Mouse (Mus musculus) heart, adult 9 months (tissue): ENCODE measurements around the gene Mindy3.
"Not testable (repeated sequence)": the region's sequence is repeated elsewhere in the genome, so short reads cannot be mapped to it uniquely, and the experiment has no call there.

Experiments used
- DNase-seq, 2 experiments: peaks; one replicate each; pipeline ENCODE4 v3.0.0; 2022; ENCODE audit warnings: low spot score in 2 of 2

Gene Mindy3

DNA sequence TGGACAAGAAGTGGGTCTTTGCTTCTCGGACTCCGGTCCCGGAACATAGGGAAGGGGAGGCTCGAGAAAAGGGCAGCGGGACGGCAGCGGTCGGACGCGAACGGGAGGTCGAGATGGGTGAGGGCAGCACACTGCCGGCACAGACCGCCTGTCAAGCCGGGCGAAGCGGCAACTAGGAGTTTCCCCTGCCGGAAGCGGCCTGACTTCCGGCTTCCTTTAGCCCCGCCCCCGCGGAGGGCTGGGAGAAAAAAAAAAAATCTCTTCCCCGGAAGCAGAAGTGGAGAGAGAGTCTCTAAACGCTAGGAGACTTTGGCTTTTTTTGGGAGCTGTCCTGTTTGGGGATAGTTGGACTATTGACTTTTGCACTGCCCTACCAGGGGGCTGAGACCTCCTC is at the start of gene Mindy3:
Gene Mindy3 (minus strand): TSS at position 209 of the 394 bp plus-strand sequence.
- peak; percentile 88 to 92 for DNase-seq

DNA sequence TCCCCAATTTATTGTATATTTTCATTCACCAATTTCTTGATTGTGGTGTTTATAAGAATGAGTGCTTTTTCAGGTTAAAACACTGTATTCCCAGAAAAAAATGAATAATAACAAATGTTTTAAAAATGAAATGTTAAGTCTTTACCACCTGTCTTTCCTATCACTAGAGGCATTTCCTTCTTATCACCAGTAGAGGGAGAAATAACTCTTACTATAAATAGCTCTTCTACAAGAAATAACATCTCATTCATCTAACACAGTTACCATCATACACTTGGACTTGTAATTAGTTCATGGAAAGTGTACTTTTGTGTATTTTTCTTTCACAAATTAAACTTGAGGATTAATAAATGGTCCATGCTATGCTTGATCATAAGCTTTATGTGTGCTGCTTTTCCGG is 40.5 kb upstream of the Mindy3 start:
- no peak for DNase-seq

DNA sequence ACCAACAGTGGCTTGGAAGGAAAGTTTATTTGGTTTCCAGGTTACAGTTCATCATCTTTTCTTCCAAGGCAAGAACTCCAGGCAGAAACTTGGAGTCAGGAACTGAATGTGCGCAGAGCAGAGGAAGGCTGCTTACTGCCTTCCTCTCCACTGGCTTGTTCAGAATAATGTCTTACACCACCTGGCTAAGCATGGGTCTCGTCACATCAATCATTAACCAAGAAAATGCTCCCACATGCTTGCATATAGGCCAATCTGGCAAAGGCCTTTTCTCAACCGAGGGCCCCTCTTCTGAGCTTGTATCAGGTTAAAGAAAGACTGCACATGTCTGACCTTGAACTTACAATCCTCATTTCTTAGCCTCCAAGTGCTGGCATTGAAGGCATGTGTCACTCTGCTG is 30.8 kb upstream of the Mindy3 start:
- no peak for DNase-seq

DNA sequence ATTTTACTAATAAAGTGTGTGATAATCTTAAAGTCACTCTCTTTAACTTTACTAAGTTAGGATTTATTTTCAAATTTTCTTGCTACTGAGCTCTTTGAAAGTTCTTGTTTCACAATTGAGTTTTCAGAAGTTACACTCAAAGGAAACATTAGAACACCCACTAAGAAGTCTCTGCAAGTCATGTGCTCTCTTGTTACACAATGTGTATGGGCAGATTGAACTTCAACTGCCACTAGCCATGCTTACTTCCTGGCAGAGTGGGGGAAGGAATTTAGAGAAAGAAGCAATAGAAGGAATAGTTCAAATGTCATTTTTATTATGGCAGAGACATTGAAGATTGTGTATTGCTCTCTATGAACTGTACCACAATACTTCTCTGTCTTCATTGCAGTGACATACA is 20.9 kb upstream of the Mindy3 start:
- no peak for DNase-seq

DNA sequence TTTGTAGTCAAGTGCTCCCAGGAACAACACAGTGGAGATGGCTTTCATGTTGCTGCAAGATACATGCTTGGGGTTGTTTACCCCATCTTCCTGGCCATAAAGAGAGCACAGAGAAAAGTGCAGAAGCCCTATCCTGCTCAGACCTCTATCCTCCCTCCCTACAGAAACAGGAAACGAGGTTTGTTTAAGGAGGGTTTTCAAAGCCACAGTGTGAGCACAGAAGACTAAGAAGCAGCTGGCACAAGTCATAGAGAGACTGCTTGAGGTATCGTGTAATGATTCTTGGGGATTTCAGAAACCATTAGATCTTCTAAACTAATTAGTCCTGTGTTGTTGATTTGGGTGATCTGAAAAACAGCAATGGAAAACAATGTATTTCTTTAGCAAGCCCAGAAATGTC is 20.3 kb upstream of the Mindy3 start:
- no peak for DNase-seq

DNA sequence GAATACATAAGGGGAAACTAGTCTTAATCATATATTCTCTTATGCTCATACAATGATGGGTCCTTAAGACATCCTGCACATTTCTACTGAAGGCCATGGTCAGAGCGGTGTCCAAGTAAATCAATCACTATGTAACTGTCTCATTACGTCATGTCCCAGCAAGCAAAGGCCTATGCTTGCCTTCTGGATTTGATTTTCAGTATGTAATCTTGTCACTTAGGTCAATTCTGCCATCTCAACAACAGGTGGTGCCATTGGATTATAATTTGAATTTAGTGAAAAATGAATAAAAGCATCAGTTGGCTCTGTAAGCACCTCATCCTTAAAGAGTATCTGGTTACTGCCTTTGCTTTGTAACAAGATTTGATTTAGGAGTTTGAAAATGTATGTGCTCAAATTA is 18.9 kb upstream of the Mindy3 start:
- no peak for DNase-seq

DNA sequence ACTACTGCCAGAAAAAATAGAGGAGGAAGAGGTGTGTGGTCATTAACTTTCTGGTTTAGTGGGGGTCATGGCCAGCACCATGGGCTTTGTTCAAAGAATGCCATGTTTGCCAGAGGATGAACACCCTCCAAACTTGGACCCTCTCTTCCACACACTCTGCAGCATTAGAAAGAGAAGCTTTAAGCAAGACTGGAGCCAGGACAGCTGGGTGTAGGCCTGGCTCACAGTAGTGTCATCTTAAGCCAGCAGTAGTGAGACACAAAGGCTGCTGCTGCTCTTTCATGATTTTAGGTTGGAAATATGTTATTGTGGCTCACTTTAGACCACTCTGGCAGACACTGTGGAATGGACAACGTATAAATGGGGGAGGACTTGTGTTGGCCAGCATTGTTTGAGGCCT is 12.8 kb upstream of the Mindy3 start:
- DNase-seq: peak; percentile 7 to 17

DNA sequence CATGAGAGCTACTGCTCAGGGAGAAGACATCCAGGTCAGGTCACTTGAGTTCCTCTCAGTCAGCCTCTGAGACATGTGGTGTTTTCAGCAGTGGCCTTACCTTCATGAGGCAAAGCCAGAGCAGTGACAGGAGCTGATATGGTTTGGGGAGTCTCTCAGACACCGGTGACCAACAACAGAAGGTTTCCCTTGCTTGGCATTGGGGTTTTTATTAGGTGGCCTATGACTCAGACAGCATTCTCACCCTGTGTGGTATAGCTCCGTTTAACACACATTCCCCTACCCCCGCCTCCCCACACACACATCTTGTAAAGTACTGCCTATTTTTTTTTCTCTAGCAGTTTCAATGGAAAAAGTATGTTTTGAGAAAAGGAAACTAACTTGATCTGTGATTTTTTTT is 5.1 kb upstream of the Mindy3 start:
- DNase-seq: no peak

DNA sequence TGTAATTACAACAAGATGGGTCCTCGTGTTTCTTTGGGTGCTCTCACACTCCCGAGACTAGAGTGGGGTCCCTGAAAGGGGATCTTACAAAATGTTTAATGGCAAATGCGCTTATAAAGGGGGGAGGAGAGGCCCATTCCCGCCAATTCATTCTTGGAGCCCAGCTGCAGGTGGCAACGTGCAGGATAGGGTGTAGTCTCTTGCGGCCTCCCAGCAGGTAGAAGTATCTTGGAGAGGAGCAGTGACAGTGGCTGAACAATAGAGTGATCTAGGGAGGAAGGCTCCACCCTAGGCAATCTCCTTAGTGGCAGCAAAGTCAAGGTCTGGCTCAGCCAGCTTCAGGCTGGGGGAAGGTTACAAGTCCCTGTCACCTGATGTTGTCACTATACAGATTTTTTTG is 4.2 kb upstream of the Mindy3 start:
- DNase-seq: not testable (repeated sequence)

DNA sequence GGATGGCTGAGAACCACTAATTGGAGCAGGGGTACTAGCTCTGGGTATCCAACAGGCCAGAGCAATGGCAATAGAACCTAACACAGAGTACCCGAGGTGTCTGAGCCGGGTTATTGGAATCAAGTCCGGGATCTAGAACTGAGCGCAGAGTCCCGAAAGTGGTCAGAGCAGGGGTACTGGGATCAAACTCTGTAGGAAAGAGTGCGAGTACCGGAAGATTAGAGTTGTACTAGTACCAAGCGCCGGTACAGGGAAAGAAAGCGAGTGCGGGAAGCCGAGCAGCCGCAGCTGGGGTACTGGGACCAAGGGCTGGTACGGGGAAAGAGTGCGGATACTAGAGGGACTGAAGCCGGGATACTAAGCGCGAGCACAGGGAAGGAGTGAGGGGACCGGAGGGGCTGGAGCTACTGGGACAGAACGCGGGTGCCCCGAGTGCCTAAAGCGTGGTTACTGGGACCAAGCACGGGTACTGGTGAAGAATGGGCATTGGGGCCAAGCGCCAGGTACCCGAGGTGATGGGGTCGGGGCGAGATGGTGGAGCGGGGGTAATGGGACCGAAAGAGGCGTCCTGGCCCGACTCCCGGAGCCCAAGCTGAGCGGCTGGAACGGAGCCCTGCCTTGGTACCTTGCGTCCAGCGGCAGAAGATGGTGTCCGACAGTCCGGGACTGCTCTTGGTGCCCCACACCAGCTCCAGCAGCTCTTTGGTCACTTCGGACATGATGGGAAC is 572 bp downstream of the Mindy3 start:
- no peak for DNase-seq

DNA sequence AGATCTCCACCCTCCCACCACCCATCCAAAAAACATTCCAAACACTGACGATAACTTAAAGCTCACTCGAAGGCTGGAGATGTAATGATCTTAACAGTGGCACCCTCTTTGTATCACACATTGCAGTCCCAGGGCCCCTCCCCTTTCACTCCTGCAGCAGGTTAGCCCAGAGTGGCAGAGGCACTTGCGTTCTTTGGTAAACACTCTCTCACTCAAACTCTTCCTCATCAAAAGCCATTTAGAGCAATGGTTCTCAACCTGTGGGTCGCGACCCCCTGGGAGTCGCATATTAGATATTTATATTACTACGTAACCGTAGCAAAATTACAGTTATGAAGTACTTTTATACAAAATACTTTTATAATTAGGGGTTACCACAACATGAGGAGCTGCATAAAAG is 1.1 kb downstream of the Mindy3 start:
- DNase-seq: no peak

DNA sequence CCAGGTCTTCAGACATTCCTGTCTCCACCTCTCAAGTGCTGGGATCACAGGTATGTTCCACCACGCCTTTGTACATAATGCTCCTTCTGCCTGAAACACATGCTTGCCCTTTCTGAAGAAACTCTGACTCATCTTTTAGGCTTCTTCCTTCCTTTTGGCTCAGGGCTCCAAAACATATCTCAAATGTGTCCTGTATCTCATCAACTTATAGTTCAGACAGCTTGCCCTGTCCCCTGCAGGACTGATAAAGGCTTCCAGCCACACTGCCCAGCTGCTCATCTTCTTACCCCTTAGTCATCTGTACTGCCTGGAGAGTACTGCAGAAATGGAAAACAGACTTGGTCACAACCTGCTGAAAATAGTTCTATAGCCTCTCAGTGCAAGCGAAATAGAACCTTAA is 7.0 kb downstream of the Mindy3 start:
- no peak for DNase-seq

DNA sequence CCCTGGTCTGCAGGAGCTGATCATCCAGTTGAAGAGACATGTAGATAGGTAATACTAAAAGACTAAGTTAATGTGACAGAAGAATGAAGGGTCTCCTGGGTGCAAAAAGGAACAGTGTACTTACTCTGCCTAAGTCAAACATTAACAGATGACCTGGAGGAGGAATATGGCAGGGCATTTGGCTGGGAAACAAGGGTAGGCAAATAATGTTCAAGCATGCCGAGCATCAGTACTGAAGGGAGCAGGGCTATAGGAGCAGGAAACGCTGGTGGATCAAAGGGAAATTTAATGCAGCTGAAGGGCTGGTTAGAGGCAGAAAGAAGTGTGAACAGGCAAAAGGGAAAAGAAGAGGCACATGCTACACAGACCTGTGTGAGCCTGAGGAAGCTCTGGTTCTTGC is 8.1 kb downstream of the Mindy3 start:
- DNase-seq: no peak

DNA sequence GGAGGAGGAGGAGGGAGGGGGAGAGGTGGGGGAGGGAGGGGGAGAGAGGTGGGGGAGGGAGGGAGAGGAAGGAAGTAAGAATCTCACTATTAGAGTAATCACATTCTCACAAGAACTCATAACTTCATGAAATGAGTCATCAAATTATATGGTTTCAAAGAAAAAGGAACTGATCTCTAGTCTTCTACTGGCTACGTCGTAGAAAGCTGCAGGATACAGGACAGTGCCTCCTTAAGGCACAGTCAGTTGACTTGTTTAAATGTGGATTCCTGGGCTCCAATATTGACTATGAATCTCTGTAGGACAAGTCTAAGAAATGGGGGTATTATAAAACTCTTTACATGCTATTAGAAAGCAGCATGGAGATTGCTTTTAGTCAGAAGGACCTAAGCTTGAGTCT is 12.5 kb downstream of the Mindy3 start:
- no peak for DNase-seq

DNA sequence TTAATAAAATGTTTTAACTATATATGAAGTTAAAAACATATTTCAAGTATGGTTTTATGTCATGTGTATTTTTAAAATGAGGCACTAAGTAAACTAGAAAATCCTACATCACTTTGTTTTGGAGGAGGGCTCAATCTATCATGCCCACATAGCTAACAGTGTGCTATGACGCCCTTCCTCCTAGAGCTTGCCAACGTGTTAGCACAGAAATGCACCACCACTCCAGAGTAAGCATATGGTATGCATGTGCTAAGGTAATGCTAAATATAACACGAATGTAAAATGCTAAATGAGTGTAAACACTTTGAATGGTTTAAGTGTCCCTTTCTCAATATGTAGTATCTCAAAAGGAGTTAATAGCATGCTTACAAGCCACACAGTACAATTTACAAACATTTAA is 16.8 kb downstream of the Mindy3 start:
- no peak for DNase-seq

DNA sequence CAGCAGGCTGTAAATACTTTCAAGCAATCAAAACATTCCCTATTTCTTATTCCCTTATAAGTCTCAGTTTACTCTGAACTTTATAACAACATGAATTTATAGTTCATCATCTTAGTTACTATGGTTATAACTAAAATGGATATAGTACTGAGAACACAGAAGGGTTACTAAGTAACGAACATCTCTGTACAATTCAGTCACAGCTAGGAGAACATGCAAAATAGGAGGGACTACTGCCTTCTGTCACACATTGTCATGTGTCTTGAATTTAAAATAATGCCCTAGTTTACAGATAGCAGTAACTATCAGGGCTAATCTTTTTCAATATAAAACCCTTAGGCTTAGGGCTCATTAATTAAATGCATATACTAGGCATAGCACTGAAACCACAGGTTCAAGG is 18.1 kb downstream of the Mindy3 start:
- no peak for DNase-seq

DNA sequence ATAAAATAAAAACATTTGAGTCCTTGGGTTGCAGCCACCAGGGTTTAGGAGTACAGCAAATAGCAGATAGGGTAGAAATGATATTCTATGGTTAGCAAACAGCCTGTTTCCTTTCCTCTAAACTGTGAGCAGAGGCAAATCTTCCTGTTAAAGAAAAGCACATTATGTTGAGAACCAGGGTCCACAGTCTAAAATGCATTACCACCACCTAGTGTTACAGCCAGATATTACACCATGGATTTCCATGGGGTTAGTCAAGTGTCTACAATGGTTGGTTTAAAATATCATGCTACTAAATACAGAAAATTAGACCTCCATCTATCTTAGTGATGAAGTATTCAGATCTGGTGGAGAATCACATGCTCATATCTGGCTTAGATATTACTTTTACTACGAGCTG is 30.2 kb downstream of the Mindy3 start:
- peak; percentile 15 to 50 for DNase-seq

DNA sequence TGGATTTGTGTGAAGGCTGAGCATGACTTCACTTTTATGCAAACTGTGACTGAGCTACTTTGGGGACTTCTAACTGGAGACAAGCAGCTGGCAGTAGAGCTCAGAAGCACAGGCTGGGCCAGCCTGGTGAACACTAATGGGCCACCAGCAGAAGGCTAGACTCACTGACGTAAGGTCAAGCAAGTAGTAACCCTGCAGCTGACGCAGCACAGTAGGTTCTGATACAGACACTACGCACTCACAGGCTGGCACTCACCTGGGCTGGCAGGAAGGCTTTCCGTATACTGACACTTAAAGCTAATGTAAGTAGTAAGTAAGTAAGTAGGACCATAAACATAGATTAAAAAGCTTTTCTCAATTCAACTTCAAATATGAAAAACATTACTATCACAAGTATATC is 30.7 kb downstream of the Mindy3 start:
- DNase-seq: no peak

DNA sequence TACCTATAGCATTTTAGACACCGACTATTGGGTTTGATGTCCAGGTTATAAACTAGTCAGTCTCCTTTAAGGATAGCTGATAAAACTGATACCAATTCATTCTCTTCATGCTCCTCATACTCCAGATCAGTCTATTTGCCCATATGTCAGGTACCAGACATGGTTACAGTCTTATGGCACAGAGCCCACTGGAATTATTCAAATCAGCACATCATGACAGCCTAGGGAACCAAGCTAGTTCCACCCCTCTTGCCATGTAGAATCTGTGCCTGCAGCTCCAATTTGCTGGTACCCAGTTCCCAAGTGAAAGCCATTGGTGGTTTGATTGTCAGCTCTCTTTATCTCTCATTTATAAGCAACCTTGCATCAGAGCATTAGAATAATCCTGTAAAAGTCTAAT is 34.9 kb downstream of the Mindy3 start:
- DNase-seq: no peak

DNA sequence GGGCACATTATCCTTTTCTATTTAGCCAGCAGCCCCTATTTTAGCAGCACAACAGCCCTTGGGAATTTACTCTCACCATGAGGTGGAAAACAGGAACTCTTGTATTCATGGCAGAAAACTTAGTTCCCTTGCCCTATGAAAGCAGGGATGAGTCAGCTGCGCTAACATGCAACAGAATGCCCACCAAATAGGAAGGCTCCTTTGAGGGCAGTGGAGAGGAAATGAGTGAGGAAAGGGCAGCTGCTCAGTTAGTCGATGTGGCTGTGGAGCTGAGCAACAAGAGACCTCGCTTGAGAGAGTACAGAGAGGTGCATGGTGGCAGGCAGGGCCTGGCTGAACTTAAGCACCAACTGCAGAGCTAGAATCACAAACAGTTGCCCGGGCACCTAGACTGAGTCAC is 36.6 kb downstream of the Mindy3 start:
- DNase-seq: no peak

DNA sequence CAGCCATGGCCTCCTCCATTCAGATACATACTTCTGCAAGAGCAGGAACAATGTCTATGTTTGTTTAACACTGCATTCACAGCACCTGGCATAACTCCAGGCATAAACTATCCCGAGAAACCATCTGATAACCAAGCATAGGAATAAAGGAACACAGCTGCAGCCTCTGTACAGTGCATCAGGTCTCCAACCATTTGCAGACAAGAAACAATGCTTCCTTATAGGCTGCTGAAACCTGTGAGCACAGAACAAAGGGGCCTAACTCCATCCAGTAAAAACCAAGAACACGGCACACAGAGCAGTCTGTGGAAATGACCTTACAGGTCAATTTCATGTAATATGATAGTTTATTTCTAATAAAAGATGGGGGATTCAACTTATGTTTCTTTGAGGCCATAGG is 39.0 kb downstream of the Mindy3 start:
- no peak for DNase-seq

DNA sequence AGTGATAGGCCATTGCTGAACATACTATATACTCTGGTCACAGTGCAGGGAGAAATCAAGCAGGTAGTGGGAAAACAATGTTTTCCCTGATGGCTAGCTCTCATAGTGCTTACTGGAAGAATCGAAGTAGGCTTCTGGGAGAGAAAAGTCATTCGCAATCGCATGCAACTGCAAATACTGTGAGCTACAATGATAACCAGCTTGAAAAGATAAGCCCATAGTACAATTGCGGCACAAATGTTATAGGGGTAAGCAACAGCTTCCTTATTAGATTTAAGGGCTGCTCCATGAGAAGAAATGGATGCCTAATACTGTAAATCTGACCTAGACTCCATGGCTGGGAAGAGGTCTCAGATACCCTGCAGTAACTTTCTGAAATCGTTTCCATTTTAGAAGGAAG is 40.7 kb downstream of the Mindy3 start:
- DNase-seq: no peak

DNA sequence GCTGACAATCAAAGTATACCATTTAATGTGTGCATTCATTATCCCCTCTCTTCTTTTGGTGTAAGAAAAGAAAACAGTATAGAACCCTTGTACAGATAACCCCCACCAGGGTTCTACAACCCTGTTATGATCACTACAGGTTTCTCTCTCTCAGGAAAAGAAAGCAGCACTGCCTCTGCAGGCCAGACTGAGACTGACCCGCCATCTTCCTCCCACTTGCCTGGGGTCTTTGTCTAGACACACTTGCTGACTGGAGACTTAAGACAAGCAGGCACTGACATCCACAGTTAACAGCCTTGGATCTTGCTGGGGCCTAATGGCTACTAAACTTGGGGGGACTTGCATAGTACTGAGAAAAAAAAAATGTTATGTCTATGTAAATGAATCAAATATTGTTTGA is 42.2 kb downstream of the Mindy3 start:
- DNase-seq: no peak

DNA sequence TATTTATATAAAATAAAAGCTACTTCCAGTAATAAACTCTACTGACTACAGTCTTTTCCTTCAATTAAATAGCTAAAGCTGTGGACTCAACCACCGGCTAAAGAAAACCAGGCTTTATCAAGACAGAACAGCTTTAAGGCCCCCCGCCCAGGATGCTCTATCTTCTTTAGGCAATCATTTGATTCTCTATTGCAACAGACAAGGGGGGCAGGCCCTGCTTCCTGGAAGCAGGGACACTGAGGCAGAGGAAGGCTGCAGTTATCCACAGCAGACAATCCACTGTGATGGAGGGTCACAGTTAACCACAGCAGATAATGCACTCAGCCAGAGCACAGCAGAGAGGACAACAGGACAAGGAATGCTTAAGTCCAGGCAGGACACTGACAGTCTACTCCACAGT is 46.4 kb downstream of the Mindy3 start:
- DNase-seq: no peak
